Mouse (Mus musculus): Measurements from ENCODE around the gene Sash1.

- no peak for TF ChIP-seq GATA1 (IDR thresholded peaks at IDR 0.05; ENCODE audit: borderline replicate concordance, low read length)
- no peak for TF ChIP-seq FLI1 (IDR thresholded peaks at IDR 0.05; ENCODE audit: low read length)
These were observed 100.3 kb downstream of the Sash1 start for GRCm38 (mm10) chr10:8785451-8786145.
